Mouse (Mus musculus): ENCODE results near the gene D630039A03Rik.

DNA sequence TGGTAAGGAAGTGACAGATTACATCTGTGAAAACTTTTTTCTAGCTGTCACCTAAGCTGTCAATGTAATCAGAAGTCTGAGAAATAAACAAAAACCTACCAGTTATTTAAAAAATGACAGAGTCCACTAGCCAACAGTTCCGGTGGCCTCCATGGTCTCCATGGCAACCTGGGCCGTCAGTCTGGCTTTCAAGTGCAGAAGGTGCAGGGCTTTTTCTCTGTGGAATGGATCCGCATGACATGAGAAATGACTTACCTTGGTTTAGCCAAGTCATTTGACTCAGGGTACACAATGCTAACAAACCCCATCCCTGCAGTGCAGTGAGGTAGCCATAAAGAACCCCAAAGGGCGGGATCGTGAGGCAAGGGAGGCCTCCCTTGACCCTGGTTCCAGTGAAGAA, 6.1 kb upstream of the D630039A03Rik start:
- TF ChIP-seq CTCF (IDR thresholded peaks at IDR 0.05; ENCODE audit: control insufficient read depth, insufficient read depth, insufficient replicate concordance, low read depth, low read length) (no peak), POLR2A (IDR thresholded peaks at IDR 0.05; ENCODE audit: control insufficient read depth, low read depth, low read length) (no peak)

Data from testis, adult 2 months (tissue).